Mouse (Mus musculus) olfactory bulb, adult 2 months (tissue): Measurements from ENCODE around the gene Tmem108.

Experiments
- CTCF ChIP-seq: fragments of 200-500 bp; IDR thresholded peaks from 2 replicates; pipeline ENCODE4 v1.5.1; 2012; ENCODE audit warnings: low read depth, mild to moderate bottlenecking, low read length, moderate library complexity; ENCODE audit not compliant: insufficient read depth
- POLR2A ChIP-seq: fragments of 200-500 bp; IDR thresholded peaks from 2 replicates; pipeline ENCODE4 v1.6.1; 2012; ENCODE audit warnings: mild to moderate bottlenecking, low read depth, low read length, moderate library complexity; ENCODE audit not compliant: insufficient read depth

GRCm38 (mm10) chr9:103726751-103727462 lies 34.7 kb downstream of the Tmem108 start:
- no peak for TF ChIP-seq CTCF
- TF ChIP-seq POLR2A: no peak
